Mouse (Mus musculus) G1E (cell line): ENCODE results near the gene Plac1. TPM values are rescaled to one million over a fixed set of nuclear protein-coding genes. Genes with fewer than 3 reads are reported as not detected.
A peak's percentile ranks its signal among the peaks of the same experiment; 100 is the strongest.

Source experiments
- ATAC-seq: 2 replicates; pipeline ENCODE4 v1.8.0; 2016; ENCODE audit warnings: mild to moderate bottlenecking; ENCODE audit not compliant: insufficient number of reproducible peaks, poor library complexity, low FRiP score, severe bottlenecking; ENCODE audit errors: extremely low read depth
- DNase-seq: peaks from one replicate; pipeline ENCODE4 v3.0.0; 2012; ENCODE audit warnings: low spot score
- H3K27me3 ChIP-seq: 2 replicates; pipeline ENCODE4 v1.6.1; 2012; ENCODE audit warnings: mild to moderate bottlenecking, low read length, inconsistent platforms; ENCODE audit not compliant: insufficient read depth
- H3K36me3 ChIP-seq: replicated peaks from 2 replicates; pipeline ENCODE3; 2012; ENCODE audit warnings: mild to moderate bottlenecking, inconsistent platforms
- H3K4me1 ChIP-seq: 2 replicates; pipeline ENCODE4 v1.6.1; 2012; ENCODE audit warnings: low read depth, low read length, inconsistent platforms, mixed read lengths; ENCODE audit not compliant: insufficient read depth
- H3K4me3 ChIP-seq: 2 replicates; pipeline ENCODE4 v1.5.1; 2012; ENCODE audit warnings: low read depth, mild to moderate bottlenecking, inconsistent platforms, low read length, moderate library complexity, mixed read lengths
- H3K9me3 ChIP-seq: replicated peaks from 2 replicates; pipeline ENCODE4 v1.6.1; 2012; ENCODE audit warnings: inconsistent platforms
- CTCF ChIP-seq: IDR thresholded peaks from 2 replicates; pipeline ENCODE4 v1.5.1; 2012; ENCODE audit warnings: low read depth, low read length, inconsistent platforms, mixed read lengths
- GATA1 ChIP-seq: IDR thresholded peaks from 2 replicates; pipeline ENCODE4 v1.6.1; 2012; ENCODE audit warnings: borderline replicate concordance, low read length, inconsistent platforms, mixed read lengths
- GATA2 ChIP-seq: IDR thresholded peaks from 2 replicates; pipeline ENCODE4 v1.6.1; 2012; ENCODE audit warnings: low read depth, low read length, inconsistent platforms, borderline replicate concordance
- POLR2AphosphoS5 ChIP-seq: IDR thresholded peaks from 2 replicates; pipeline ENCODE4 v1.6.1; 2012; ENCODE audit warnings: low read depth, low read length, inconsistent platforms; ENCODE audit not compliant: insufficient replicate concordance
- TAL1 ChIP-seq: conservative IDR thresholded peaks from 2 replicates; pipeline ENCODE4 v1.6.1; 2012; ENCODE audit warnings: low read depth, low read length, inconsistent platforms, mixed read lengths
- polyA plus RNA-seq: library from polyadenylated mRNA; stranded (reverse); fragments of >175 nt; gene quantifications from 2 replicates; pipeline ENCODE4 v1.2.3, GENCODE M21; 2012
- total RNA-seq, 2 experiments: library from RNA; stranded (forward) in 1 of 2; stranded (reverse) in 1 of 2; fragments of 200-1000 nt in 1 of 2; fragments of >200 nt in 1 of 2; fragmentation: Nextera tagmentation in 1 of 2; gene quantifications; 2 replicates each; pipeline ENCODE4 v1.2.3; 2014 to 2017

Plac1 gene
- total and polyA plus RNA-seq, 3 experiments = not detected

DNA sequence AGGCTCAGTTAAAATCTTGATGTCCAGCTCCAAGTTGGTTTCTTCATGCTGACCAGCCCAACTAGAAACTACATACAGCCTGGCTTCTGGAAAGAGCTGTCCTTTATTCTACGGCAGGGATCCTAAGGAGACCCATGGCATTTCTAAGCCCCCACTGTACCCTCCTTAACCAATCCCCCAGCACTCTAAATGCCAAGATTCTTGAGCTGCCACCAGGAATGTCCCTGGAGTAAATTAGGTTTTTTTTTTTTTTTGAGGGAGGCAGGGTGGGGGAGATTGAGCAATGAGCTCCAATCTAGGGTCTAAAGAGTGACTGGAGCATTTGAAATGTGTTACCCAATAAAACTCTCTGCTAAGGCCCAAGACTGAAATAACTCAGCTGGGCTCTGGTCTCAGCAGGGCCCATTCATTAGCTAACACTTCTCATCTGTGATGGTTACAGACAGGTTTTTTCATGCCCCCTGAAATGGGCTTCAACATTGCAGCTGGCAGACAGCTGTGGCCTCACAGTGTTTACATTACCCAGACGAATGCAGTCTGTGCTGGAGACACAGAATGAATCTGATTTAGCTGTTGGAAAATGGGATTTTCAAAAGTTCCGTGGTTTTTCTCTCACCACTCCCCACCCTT is 114.0 kb downstream of the Plac1 start:
- TF ChIP-seq GATA2 (no peak), CTCF (no peak), POLR2AphosphoS5 (no peak), GATA1 (no peak), TAL1 (no peak)
- DNase-seq (no peak), ATAC-seq (no peak)
- Histone ChIP-seq H3K36me3 (no peaks in the 10 kb centered on the region), H3K4me1 (peaks cover 10% of the 10 kb centered on the region; the same call in 1 of the 2 replicates), H3K27me3 (peaks cover 6% of the 10 kb centered on the region; the same call in 1 of the 2 replicates), H3K9me3 (no peaks in the 10 kb centered on the region), H3K4me3 (no peak overlapping the region)

- Histone ChIP-seq H3K27me3 (peaks cover 2% of the 10 kb centered on the region; the same call in 1 of the 2 replicates), H3K4me1 (peaks cover 7% of the 10 kb centered on the region; the same call in 1 of the 2 replicates), H3K36me3 (no peaks in the 10 kb centered on the region), H3K9me3 (no peaks in the 10 kb centered on the region), H3K4me3 (no peak overlapping the region)
- TF ChIP-seq GATA2 = no peak
- no peak for TF ChIP-seq POLR2AphosphoS5
- TF ChIP-seq TAL1 = no peak
- TF ChIP-seq GATA1 = no peak
- TF ChIP-seq CTCF = no peak
- DNase-seq (no peak), ATAC-seq (peak; percentile 22)
These were observed 116.3 kb downstream of the Plac1 start for GRCm38 (mm10) chrX:53123562-53123961.

DNA sequence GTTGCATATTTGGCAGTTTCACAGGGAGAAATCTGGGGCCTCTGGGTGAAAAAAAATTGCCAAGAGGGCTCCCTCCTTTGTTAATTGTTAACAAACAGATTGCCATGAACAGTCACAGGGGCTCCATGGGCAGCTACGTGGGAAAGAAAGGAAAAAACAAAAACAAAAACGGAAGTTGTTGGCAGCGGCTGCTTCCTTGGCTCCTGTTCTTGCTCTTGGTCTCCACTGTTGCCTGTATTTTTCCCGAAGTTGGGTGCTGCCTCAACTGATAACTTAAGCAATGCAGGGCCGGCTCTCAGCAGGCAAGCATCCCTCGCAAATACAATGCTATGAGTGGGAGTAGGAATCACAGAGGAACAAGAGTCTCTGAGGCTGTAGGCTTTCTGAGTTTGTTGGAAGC is 121.3 kb downstream of the Plac1 start:
- Histone ChIP-seq H3K4me3 (no peak overlapping the region), H3K4me1 (peaks cover 3% of the 10 kb centered on the region; the same call in 1 of the 2 replicates), H3K9me3 (no peaks in the 10 kb centered on the region), H3K36me3 (no peaks in the 10 kb centered on the region), H3K27me3 (no peaks in the 10 kb centered on the region)
- no peak for ATAC-seq
- no peak for DNase-seq
- no peak for TF ChIP-seq CTCF
- TF ChIP-seq POLR2AphosphoS5 = no peak
- no peak for TF ChIP-seq TAL1
- no peak for TF ChIP-seq GATA2
- no peak for TF ChIP-seq GATA1

DNA sequence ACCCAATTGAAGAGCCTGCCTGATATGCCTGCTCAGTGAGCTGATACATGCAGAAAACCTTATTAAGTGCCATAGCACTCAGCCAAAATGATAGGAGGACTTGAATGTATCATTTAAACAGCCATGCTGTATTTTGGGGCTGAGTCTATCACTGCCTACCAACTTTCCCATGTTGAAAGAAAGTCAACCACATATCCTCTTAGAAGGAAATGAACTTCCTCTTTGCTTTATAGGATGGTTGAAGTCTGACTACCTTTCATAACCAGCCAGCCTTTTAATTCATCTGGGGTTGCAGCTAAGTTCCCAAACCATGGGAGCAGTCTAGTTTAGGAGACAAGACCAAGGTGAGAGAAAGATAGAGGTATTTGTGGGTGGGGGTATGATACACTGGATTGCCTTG is 121.9 kb downstream of the Plac1 start:
- TF ChIP-seq GATA1 (no peak), CTCF (no peak), GATA2 (no peak), POLR2AphosphoS5 (no peak), TAL1 (no peak)
- Histone ChIP-seq H3K27me3 (no peaks in the 10 kb centered on the region), H3K4me1 (no peaks in the 10 kb centered on the region; the same call in 1 of the 2 replicates), H3K36me3 (no peaks in the 10 kb centered on the region), H3K9me3 (no peaks in the 10 kb centered on the region), H3K4me3 (no peak overlapping the region)
- no peak for ATAC-seq
- DNase-seq = no peak

- no peak for DNase-seq
- H3K9me3 ChIP-seq = no peaks in the 10 kb centered on the region
- no peak overlapping the region for H3K4me3 ChIP-seq
- no peaks in the 10 kb centered on the region for H3K36me3 ChIP-seq
- no peaks in the 10 kb centered on the region for H3K27me3 ChIP-seq
- no peak for ATAC-seq
- H3K4me1 ChIP-seq = no peaks in the 10 kb centered on the region; the same call in 1 of the 2 replicates
- TF ChIP-seq GATA1 (no peak), TAL1 (no peak), CTCF (no peak), POLR2AphosphoS5 (no peak), GATA2 (no peak)
These were observed 124.9 kb downstream of the Plac1 start for GRCm38 (mm10) chrX:53114994-53115393.

DNA sequence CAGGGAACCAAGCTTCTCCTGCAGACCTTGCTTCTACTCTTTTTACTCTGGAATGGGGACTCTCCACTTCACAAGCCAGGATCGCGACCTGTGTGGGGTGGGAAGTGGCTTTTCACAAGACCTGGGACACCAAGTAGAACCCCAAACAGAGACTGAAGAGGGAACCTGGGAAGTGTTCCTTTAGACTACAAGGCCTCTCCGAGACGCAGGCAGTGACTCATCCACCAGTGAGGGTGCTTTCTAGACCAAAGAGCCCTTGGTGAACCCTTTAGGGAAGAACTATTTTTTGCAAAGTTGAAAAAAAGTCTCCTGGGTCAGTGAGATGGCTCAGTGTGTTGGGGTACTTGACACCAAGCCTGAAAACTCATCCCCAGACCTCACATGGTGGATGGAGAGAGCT is 129.8 kb downstream of the Plac1 start:
- DNase-seq = no peak
- Histone ChIP-seq H3K4me3 (no peak overlapping the region), H3K27me3 (no peaks in the 10 kb centered on the region), H3K4me1 (no peaks in the 10 kb centered on the region; the same call in 1 of the 2 replicates), H3K36me3 (no peaks in the 10 kb centered on the region), H3K9me3 (no peaks in the 10 kb centered on the region)
- TF ChIP-seq POLR2AphosphoS5 (no peak), GATA1 (no peak), CTCF (no peak), GATA2 (no peak), TAL1 (no peak)
- no peak for ATAC-seq
